Mouse (Mus musculus) leukemia stem cell, adult 10-12 weeks (primary cell): ENCODE results near the gene B3gat3. TPM values are rescaled to one million over a fixed set of nuclear protein-coding genes. Genes with fewer than 3 reads are reported as not detected.

Experiments used
- polyA plus RNA-seq: library from polyadenylated mRNA; stranded (reverse); fragments of >175 nt; gene quantifications from 2 replicates; pipeline ENCODE4 v1.2.3, GENCODE M21; 2012; ENCODE audit warnings: low replicate concordance

B3gat3 gene
- polyA plus RNA-seq, 1 experiment: 110 TPM

Other genes with a start within 250 kb of the B3gat3 start
- 129 and 167 TPM in 2 replicates for gene Slc3a2, start 197.0 kb upstream of the B3gat3 start, polyA plus RNA-seq
- 21.6 and 29.2 TPM in 2 replicates for gene Wdr74, start 184.5 kb upstream of the B3gat3 start, polyA plus RNA-seq
- not detected in 2 replicates for gene 1700092M07Rik, start 179.7 kb upstream of the B3gat3 start, polyA plus RNA-seq
- gene Stx5a, start 179.0 kb upstream of the B3gat3 start, polyA plus RNA-seq: 17.5 and 22.6 TPM in 2 replicates
- 39.0 and 42.9 TPM in 2 replicates for gene Nxf1, start 163.3 kb upstream of the B3gat3 start, polyA plus RNA-seq
- gene Tmem223, start 149.4 kb upstream of the B3gat3 start, polyA plus RNA-seq: 69.6 and 147 TPM in 2 replicates
- gene Tmem179b, start 145.9 kb upstream of the B3gat3 start, polyA plus RNA-seq: 19.3 and 85.5 TPM in 2 replicates
- gene Taf6l, start 134.0 kb upstream of the B3gat3 start, polyA plus RNA-seq: 47.7 and 56.1 TPM in 2 replicates
- gene Polr2g, start 121.8 kb upstream of the B3gat3 start, polyA plus RNA-seq: 4.5 and 17.9 TPM in 2 replicates
- 0.39 and 2.0 TPM in 2 replicates for gene Zbtb3, start 117.8 kb upstream of the B3gat3 start, polyA plus RNA-seq
- 4.0 and 4.6 TPM in 2 replicates for gene Ttc9c, start 101.0 kb upstream of the B3gat3 start, polyA plus RNA-seq
- 59.4 and 120 TPM in 2 replicates for gene Hnrnpul2, start 100.4 kb upstream of the B3gat3 start, polyA plus RNA-seq
- 40.3 and 101 TPM in 2 replicates for gene AC129217.1, start 90.6 kb upstream of the B3gat3 start, polyA plus RNA-seq
- gene Bscl2, start 82.9 kb upstream of the B3gat3 start, polyA plus RNA-seq: 36.5 and 111 TPM in 2 replicates
- gene Gng3, start 81.2 kb upstream of the B3gat3 start, polyA plus RNA-seq: not detected in 2 replicates
- gene Lrrn4cl, start 69.6 kb upstream of the B3gat3 start, polyA plus RNA-seq: 0.09 and 0.24 TPM in 2 replicates
- 78.0 and 79.9 TPM in 2 replicates for gene Ubxn1, start 48.9 kb upstream of the B3gat3 start, polyA plus RNA-seq
- 10.7 and 29.9 TPM in 2 replicates for gene Uqcc3, start 39.5 kb upstream of the B3gat3 start, polyA plus RNA-seq
- gene Lbhd1, start 36.6 kb upstream of the B3gat3 start, polyA plus RNA-seq: 1.7 TPM in 1 of 2 replicates, not detected in the other
- gene Gm49403, start 36.4 kb upstream of the B3gat3 start, polyA plus RNA-seq: not detected in 2 replicates
- gene 1810009A15Rik, start 31.5 kb upstream of the B3gat3 start, polyA plus RNA-seq: 12.1 and 24.9 TPM in 2 replicates
- gene Gm49416, start 31.4 kb upstream of the B3gat3 start, polyA plus RNA-seq: 0.92 and 16.1 TPM in 2 replicates
- 35.0 and 93.2 TPM in 2 replicates for gene Ints5, start 27.4 kb upstream of the B3gat3 start, polyA plus RNA-seq
- 35.8 and 36.8 TPM in 2 replicates for gene Ganab, start 22.3 kb upstream of the B3gat3 start, polyA plus RNA-seq
- 28.2 and 31.8 TPM in 2 replicates for gene Rom1, start 9.0 kb downstream of the B3gat3 start, polyA plus RNA-seq
- gene Eml3, start 9.2 kb downstream of the B3gat3 start, polyA plus RNA-seq: 92.9 and 101 TPM in 2 replicates
- 33.6 and 60.7 TPM in 2 replicates for gene Mta2, start 21.5 kb downstream of the B3gat3 start, polyA plus RNA-seq
- 41.2 and 58.4 TPM in 2 replicates for gene Tut1, start 33.5 kb downstream of the B3gat3 start, polyA plus RNA-seq
- 34.0 and 130 TPM in 2 replicates for gene Eef1g, start 46.7 kb downstream of the B3gat3 start, polyA plus RNA-seq
- 6.4 and 8.8 TPM in 2 replicates for gene Ahnak, start 68.9 kb downstream of the B3gat3 start, polyA plus RNA-seq
- gene Scgb1a1, start 167.6 kb downstream of the B3gat3 start, polyA plus RNA-seq: not detected in 2 replicates
- gene Asrgl1, start 215.3 kb downstream of the B3gat3 start, polyA plus RNA-seq: 25.5 and 77.5 TPM in 2 replicates